Mouse (Mus musculus) spleen, adult 2 months (tissue): Measurements from ENCODE around the gene Tle4.

Experiments
- CTCF ChIP-seq: fragments of 200-500 bp; IDR thresholded peaks from 2 replicates; pipeline ENCODE4 v1.5.1; 2011; ENCODE audit warnings: mild to moderate bottlenecking, inconsistent platforms; ENCODE audit not compliant: insufficient read depth, insufficient read length, insufficient replicate concordance; ENCODE audit errors: extremely low read depth
- POLR2A ChIP-seq: fragments of 200-500 bp; IDR thresholded peaks from 2 replicates; pipeline ENCODE4 v1.6.1; 2011; ENCODE audit warnings: low read depth, low read length, inconsistent platforms

GRCm38 (mm10) chr19:14435681-14436376, 162.0 kb downstream of the Tle4 start:
- TF ChIP-seq CTCF (no peak), POLR2A (no peak)
